Mouse (Mus musculus) adrenal gland, postnatal 10 days (tissue): Measurements from ENCODE around the gene Gp9. TPM values are rescaled to one million over a fixed set of nuclear protein-coding genes. Genes with fewer than 3 reads are reported as not detected.

ENCODE experiments used
- DNase-seq: peaks from one replicate; pipeline ENCODE4 v3.0.0; 2021; ENCODE audit warnings: mixed read lengths
- total RNA-seq, 2 experiments: library from RNA; stranded (reverse); gene quantifications; 2 replicates each; pipeline ENCODE4 v1.2.3; 2021

The Gp9 gene
- total RNA-seq, 2 experiments from 2014 or later = 1.1 to 1.3 TPM

GRCm38 (mm10) chr6:87787108-87787890, 9.4 kb downstream of the Gp9 start:
- DNase-seq = no peak

- no peak for DNase-seq
Measured at GRCm38 (mm10) chr6:87788266-87788895, 10.5 kb downstream of the Gp9 start.

- peak; percentile 73 for DNase-seq
Measured at GRCm38 (mm10) chr6:87788896-87789587, 11.2 kb downstream of the Gp9 start.

DNA sequence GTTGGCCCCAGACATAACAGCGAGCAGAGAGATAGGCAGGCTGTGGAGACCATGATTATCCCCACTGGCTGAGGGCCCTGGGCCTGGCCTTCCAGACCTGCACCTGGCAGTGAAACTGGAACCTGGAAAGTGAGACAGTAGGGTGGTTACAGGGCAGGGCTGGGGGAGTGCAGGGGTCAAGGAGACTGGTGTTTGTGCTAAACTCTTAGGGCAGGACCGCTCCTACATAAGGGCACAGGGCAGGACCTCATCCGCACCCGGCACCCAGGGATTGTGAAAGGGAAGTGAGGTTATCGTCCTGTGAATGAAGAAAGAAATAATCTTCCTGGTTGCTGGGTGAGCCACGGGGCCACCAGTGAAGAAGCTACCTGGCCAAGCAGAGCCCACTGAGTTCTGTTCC, 11.9 kb downstream of the Gp9 start:
- DNase-seq = no peak

DNA sequence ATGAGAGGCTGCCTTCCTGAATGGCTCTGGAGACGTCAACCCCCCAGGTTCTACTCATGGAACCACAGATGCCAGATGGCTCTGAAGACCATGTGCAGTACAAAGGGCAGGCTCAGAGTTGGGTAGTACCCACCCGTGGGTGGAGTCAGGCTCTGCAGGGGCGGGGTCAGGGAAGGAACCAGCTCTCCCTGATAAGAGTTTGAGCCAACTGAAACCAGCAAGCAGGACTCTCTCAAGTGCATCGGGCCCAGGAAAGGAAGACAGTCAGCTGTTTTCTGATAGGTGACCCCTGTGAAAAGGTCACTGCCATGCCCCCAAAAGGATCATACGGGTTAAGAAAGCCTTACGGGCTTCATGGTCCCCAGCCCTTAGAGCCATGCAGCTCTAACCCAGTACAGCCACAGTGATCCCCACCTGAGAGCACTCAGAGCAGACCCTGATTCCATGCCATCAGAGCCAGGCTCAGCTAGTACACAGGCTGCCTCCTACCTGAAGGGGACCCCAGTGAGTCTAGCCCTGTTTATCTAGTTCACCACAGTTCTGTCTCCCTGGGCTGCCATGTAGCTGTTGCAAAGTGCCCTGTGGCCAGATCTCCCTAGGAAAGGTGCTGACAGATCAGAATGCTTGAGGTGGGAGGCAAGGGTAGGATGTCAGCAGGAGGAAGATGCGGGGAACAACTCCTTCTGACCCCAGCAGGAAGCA, 13.1 kb downstream of the Gp9 start:
- DNase-seq = no peak

DNA sequence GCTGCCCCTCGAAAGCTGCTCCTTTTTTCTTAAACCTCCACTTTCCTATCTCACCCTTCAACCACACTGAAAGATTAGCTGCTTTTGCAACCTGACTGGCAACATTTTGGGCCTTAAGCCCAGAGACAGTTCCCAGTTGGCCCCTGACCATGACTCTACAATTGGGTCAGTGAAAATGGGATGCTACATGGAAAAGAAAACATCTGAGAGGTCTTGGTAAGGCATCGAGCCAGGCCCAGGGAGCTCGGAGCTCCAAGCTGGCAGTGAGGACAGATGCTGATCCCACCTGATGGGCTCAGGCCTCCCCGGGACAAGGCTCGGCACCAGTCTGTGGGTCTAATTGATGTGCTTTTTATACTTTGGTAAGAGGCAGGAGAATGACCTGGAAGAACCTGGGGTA, 14.0 kb downstream of the Gp9 start:
- no peak for DNase-seq

GRCm38 (mm10) chr6:87793821-87794510, 16.1 kb downstream of the Gp9 start:
- DNase-seq = no peak

- no peak for DNase-seq
Measured at GRCm38 (mm10) chr6:87795385-87796150, 17.7 kb downstream of the Gp9 start.

GRCm38 (mm10) chr6:87796251-87796880, 18.5 kb downstream of the Gp9 start:
- no peak for DNase-seq

DNA sequence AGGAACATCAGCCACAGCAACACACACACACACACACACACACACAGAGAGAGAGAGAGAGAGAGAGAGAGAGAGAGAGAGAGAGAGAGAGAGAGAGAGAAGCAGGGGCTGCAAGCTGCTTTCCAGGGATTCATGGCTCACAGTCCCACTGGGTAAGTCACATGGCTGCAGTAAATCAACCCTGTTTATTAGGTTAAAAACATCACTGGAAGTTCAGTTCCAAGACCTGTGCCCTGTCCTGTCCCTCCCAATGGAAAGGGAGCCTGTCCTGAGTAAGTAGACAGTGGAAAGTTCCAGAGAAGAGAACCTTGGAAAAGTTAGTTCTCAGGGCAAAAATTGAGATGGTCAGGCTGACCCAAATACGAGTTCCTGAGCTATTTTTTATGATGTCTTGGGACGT, 19.4 kb downstream of the Gp9 start:
- DNase-seq = no peak

- no peak for DNase-seq
Measured at GRCm38 (mm10) chr6:87799576-87799975, 21.7 kb downstream of the Gp9 start.

DNA sequence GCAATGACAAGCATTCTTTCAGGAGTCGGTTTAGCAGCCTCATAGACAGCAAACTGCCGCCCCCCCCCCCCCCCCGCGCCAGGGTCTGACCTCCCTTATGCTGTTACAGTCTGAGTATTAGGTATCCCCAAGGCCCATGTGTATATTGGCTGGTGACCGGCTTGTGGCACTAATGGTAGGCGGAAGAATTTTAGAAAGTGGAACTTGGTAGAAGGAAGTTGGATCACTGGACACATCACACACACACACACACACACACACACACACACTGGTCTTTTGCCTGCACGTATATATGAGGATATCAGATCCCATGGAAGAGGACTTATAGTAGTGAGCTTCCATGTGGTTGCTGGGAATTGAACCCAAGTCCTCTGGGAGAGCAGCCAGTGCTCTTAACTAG, 24.6 kb downstream of the Gp9 start:
- DNase-seq = no peak

DNA sequence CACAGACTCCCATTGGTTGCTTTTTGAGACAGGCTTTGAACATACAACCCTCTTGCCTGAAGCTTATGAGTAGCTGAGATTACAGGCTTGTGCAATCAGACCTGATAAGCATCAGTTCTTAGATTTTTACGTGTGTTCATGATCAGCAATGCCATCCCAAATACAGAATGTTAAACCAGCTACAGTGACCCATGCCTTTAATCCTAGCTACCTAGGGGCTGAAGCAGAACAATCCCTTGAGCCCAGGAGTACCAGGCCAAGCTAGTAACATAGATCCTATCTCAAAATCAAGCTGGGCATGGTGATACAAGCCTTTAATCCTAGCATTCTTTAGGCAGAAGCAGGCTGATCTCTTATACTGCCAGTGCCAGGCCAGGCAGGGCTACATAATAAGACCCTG, 26.2 kb downstream of the Gp9 start:
- no peak for DNase-seq

GRCm38 (mm10) chr6:87804886-87805285, 27.0 kb downstream of the Gp9 start:
- no peak for DNase-seq

DNA sequence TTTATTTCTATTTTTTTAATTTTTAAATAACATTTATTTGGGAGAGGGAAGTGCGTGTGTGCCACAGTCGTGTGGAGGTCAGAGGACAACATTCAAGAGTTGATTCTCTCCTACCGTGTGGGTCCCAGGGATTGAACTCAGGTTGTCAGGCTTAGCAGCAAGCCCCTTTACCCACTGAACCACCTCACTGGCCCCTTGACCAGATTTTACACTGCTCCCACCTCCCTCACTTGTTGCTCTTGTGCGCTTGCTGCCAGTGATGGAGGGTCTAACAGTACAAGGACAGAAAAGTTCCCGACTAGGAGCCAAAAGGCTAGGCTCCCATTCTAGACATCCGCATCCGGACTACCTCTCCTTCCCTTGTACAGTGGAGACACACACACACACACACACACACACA, 27.6 kb downstream of the Gp9 start:
- no peak for DNase-seq

DNA sequence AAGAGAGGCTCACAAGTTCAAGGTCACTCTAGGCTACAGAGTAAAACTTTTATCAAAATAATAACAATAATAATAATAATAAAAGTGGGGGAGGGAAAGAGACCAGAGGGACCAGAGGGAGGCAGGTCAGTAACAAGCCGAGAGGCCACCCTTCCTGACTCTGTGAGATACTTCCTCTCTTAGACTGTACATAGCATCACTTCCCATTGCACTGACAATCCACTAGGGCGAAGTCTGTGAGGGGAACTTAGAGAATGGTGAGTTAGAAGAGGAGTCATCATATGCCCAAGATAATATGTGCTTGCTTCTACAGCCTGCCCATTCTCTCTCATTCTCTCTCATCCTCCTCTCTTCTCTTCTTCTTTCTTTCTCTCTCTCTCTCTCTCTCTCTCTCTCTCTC, 28.2 kb downstream of the Gp9 start:
- no peak for DNase-seq

- DNase-seq = peak; percentile 28
Measured at GRCm38 (mm10) chr6:87806857-87807256, 29.0 kb downstream of the Gp9 start.

DNA sequence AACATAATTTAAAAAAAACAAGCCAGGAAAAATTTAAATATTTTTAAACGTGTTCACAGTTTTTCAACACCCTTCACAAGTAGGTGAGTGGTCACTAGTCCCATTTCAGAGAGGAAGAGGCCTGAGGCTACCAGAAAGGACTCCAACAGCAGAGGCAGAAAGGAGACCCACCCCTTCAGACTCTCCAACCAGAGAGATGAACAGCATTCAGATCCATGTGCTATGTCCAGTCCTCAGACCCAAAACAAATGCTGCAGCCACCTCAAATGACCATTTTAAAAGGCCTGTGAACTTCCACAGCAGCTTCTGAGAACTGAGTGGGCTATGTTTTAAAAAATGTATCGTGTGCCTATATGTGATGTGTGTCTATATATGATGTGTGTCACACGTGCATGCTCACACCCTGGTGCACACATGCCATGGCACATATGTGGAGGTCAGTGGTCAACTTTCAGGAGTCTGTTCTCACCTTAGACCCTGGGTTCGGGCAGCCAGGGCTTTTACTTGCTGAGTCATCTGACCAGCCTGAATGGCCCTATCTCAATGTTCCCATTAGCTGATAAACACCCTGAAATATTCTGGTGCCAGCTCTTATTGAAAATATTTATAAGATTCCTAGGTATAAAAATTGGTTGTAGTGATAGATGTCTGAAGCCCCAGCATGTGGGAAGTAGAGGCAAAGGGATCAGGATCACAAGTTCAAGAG, 30.0 kb downstream of the Gp9 start:
- no peak for DNase-seq

DNA sequence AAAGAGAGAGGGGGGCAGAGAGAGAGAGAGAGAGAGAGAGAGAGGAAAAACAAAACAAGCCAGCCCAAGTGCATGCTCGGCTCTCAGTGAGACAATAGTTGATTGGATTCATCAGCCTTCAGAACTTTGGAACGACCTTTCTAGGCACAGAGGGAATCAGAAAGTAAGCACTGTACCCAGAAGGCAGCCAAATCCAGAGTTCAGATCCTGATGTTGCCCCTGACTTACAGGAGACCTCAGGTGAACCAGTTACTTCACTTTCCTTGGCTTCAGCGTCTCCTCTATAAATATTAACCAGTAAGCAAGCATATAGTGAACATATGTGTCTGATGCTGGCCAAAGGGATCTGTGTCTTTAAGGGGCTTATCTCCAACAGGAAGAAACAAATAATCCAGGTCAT, 30.6 kb downstream of the Gp9 start:
- no peak for DNase-seq

DNA sequence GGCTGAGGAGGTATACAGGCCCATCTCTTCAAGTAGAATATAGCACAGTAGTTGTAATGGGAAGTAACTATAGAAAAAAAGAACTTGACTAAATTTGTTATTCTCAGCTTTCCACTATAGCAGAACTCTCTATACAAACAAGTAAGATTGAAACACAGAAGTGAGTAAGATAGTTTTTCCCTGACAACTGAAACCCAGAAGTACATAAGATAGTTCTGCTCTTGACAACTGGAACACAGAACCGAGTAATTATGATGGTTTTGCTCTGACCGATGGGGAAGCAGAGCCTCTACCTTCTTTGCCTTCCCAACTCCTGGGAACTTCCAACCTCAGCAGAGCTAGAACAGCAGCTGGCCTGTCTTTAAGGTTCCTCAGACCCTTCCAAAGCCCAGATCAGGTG, 31.3 kb downstream of the Gp9 start:
- no peak for DNase-seq
